Mouse (Mus musculus) thymus, adult 2 months (tissue): ENCODE data around the gene Pitpnm2. TPM values are rescaled to one million over a fixed set of nuclear protein-coding genes. Genes with fewer than 3 reads are reported as not detected.

Experiments
- DNase-seq: peaks from one replicate; pipeline ENCODE4 v3.0.0; 2021
- H3K27ac ChIP-seq: fragments of 200-500 bp; 2 replicates; pipeline ENCODE4 v1.5.1; 2012; ENCODE audit warnings: low read length, control low read depth; ENCODE audit not compliant: control insufficient read depth, insufficient read depth
- H3K27me3 ChIP-seq: fragments of 200-500 bp; 2 replicates; pipeline ENCODE4 v1.6.1; 2012; ENCODE audit warnings: mild to moderate bottlenecking, low read length, moderate library complexity, mixed read lengths; ENCODE audit not compliant: control insufficient read depth, insufficient read depth
- H3K36me3 ChIP-seq: fragments of 200-500 bp; 2 replicates; pipeline ENCODE4 v1.6.1; 2012; ENCODE audit warnings: mild to moderate bottlenecking, low read length, moderate library complexity; ENCODE audit not compliant: control insufficient read depth, insufficient read depth
- H3K4me1 ChIP-seq: fragments of 200-500 bp; replicated peaks from 2 replicates; pipeline ENCODE4 v1.6.1; 2012; ENCODE audit warnings: low read length; ENCODE audit not compliant: control insufficient read depth, insufficient read depth
- H3K4me3 ChIP-seq: fragments of 200-500 bp; 2 replicates; pipeline ENCODE4 v1.5.1; 2012; ENCODE audit warnings: mild to moderate bottlenecking, low read length, control low read depth, moderate library complexity; ENCODE audit not compliant: control insufficient read depth, insufficient read depth
- CTCF ChIP-seq: fragments of 200-500 bp; IDR thresholded peaks from 2 replicates; pipeline ENCODE4 v1.5.1; 2012; ENCODE audit warnings: mild to moderate bottlenecking, control low read depth, low read length, moderate library complexity, borderline replicate concordance; ENCODE audit not compliant: control insufficient read depth, poor library complexity, insufficient read depth; ENCODE audit errors: extremely low read depth
- POLR2A ChIP-seq: fragments of 200-500 bp; IDR thresholded peaks from 2 replicates; pipeline ENCODE4 v1.6.1; 2012; ENCODE audit warnings: mild to moderate bottlenecking, low read length, control low read depth, moderate library complexity; ENCODE audit not compliant: control insufficient read depth, poor library complexity, insufficient read depth; ENCODE audit errors: extremely low read depth
- WGBS: fragments of 180-500 bp; shearing (Covaris S2); methylation state at CpG from one replicate; pipeline ENCODE4 v1.1.7; 2018; 5-methylcytosine and 5-hydroxymethylcytosine counted together
- polyA plus RNA-seq: library from polyadenylated mRNA; depleted of rRNA; stranded (reverse); fragments of >200 nt; gene quantifications from 2 replicates; pipeline ENCODE4 v1.2.3, GENCODE M21; 2012

Gene Pitpnm2
- polyA plus RNA-seq, 1 experiment: 279 TPM

DNA sequence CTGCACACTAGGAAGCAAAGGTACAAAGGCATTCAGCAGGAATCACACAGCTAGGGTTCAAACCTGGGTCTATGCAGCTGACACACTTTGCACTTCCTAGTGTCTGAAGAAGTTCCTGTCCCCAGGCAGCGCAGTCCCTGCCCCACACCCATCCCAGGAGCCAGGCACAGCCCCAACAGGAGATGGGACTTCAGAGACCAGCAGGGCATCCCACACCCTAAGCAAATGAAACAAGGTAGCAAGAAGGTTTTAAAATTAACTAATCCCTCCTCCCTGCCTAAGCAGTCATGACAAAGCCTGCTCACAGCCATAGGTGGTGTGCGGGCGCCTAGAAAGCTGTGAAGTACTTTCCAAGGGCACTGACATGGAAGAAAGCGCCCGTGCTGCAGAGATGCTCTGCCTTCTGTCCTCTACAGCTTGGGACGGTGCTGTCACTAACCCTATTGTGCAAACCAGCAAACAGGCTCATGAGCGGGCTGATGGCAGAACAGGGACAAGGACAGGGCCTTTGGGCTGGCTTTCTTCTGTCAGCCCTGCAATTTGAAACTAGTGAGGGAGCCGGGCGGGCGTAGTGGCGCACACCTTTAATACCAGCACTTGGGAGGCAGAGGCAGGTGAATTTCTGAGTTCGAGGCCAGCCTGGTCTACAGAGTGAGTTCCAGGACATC, 68.9 kb downstream of the Pitpnm2 start:
- Histone ChIP-seq H3K27ac (no peak overlapping the region), H3K4me1 (peaks cover 61% of the 10 kb centered on the region)
- WGBS: 95% methylated on average over 12 of the region's 12 CpGs

DNA sequence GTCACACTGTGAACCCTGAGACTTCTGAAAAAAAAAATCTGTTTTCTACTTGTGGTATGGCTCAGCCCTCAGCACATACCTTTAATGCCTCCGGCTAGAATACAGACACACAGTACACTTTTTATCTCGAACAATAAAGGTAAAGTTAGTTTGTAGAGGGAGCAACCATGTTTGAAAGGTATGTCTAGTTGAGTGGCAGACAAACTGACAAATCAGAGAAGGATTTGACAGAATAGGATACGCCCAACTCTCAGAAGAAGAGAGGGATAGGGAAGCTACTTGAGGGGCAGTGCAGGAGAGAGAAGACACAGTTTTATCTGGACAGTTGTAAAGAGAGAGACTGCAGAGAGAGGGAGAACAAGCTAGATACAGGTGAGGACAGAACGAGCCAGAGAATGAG, 70.1 kb downstream of the Pitpnm2 start:
- TF ChIP-seq POLR2A: no peak
- no peak for TF ChIP-seq CTCF
- no peak for DNase-seq
- no peaks in the 10 kb centered on the region for H3K36me3 ChIP-seq
- peaks cover 55% of the 10 kb centered on the region for H3K4me1 ChIP-seq
- no peak overlapping the region for H3K27ac ChIP-seq
- WGBS: 95% methylated on average over 4 of the region's 4 CpGs
- no peak overlapping the region for H3K4me3 ChIP-seq
- H3K27me3 ChIP-seq: no peaks in the 10 kb centered on the region

More for the DNA sequence above, 68.9 kb downstream of the Pitpnm2 start:
- no peaks in the 10 kb centered on the region for H3K27me3 ChIP-seq
- H3K4me3 ChIP-seq: no peak overlapping the region
- no peaks in the 10 kb centered on the region for H3K36me3 ChIP-seq
- no peak for DNase-seq
- no peak for TF ChIP-seq POLR2A

DNA sequence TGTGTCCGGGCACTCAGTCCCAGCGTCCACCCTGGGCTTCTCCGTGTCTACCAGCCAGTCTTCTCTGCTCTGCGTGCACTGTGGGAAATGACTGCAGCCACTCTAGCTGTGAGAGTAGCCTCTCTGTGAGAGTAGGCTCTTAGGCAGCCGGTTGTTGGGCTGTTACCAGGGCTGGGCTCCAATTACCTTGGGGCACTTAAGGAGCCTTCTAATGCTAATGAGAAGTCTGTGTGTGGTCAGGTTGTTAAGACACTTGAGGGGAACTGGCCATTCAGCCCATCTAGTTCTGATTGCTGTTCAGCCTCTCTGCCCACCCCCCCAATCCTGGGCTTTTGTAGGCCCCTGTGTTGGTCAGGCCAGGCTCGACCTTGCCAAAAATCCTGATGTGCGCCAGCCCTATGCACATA, 72.8 kb downstream of the Pitpnm2 start:
- Histone ChIP-seq H3K4me3 (no peak overlapping the region), H3K27ac (peak overlapping the region; percentile 18; the same call in 1 of the 2 replicates), H3K27me3 (no peaks in the 10 kb centered on the region), H3K4me1 (peaks cover 55% of the 10 kb centered on the region), H3K36me3 (no peaks in the 10 kb centered on the region)
- TF ChIP-seq POLR2A (no peak), CTCF (no peak)
- no peak for DNase-seq
- 96% methylated on average over 7 of the region's 7 CpGs for WGBS

DNA sequence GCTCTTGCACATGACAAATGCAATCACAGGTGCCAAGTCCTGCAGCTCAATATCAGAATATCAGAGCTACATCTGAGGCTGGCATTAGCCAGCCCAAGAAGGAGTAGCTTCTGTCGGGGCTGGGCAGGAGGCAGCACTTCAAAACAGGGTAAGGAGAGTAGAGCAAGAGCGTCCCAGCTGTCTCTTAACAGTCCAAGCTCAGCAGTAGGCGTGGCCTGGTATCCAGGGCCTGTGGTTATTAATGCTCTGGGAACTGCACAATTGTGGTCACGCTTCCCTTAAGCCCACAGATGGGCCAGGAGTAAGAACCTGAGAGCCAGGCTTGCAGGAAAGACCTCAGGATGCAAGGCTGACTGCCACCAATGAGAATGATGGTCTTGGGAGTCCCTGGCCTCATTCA, 74.4 kb downstream of the Pitpnm2 start:
- 64% methylated on average over 4 of the region's 4 CpGs for WGBS
- no peak for DNase-seq
- TF ChIP-seq CTCF: no peak
- TF ChIP-seq POLR2A: no peak
- H3K4me3 ChIP-seq: no peak overlapping the region
- H3K36me3 ChIP-seq: no peaks in the 10 kb centered on the region
- H3K27me3 ChIP-seq: no peaks in the 10 kb centered on the region
- H3K4me1 ChIP-seq: peaks cover 41% of the 10 kb centered on the region
- H3K27ac ChIP-seq: no peak overlapping the region

DNA sequence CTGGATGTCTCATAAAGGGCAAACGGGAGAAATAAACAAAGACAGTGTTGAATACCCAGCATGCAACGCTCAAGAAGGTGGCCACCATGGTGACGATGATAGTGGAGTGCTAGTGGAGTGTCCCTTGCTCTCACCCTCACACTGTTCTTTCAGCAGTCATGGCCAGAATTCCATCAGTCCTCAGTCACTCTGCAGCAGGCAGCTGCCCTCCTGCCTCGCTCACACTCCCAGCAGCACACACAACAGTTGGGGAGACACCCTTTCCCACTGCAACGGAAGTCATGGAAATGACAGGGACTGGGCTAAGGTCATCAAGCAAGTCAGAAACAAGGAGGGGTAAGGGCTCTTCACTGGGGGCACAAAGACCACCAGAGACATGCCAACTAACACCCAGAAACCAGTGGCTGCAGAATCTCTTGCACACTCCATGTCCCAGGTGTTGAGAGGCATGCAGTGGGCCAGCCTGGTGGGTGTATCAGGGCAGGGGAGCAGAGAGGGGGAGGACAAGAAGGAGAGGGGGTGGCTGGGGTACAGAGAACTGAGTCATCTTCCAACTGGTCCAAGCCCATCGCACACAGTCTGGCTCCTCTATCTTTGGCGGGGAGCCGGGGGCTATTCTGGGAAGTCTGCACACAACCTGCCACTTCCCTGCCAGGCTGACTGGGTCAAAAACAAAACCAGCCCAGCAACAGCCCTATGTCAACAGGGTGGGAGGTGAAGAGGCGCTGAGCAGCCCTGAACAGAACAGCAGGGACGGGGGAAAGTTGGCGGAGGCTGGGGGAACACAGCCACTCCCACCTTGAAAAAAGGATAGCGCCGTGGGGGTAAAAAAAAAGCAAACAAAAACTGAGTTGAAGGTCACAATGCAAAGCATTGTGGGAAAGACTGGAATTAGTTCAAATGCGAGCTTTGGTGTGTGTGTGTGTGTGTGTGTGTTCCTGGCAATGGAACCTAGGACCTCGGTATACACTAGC, 76.3 kb downstream of the Pitpnm2 start:
- DNase-seq: no peak
- H3K27ac ChIP-seq: no peak overlapping the region
- H3K27me3 ChIP-seq: no peaks in the 10 kb centered on the region
- peaks cover 38% of the 10 kb centered on the region for H3K4me1 ChIP-seq
- H3K4me3 ChIP-seq: no peak overlapping the region
- no peaks in the 10 kb centered on the region for H3K36me3 ChIP-seq
- TF ChIP-seq POLR2A (no peak), CTCF (no peak)
- 86% methylated on average over 15 of the region's 15 CpGs for WGBS

DNA sequence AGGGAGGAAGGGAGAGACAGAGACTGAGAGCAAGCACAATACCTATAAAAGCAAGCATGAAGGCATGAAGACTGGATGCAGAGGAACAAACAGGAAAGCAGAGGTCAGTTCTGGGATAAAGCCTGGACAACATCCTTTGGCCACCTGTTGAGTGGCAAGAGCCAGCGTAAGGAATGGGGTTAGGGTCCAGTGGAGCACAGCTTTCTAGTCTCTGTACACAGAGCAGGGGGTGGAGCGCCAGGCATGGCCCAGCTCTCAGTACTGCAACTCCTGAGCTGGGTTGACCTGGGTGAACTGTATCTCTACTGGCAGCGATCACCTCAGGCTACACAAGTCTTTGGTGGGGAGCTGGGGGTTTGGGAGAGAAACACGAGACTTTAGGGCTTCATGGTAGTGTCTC, 77.3 kb downstream of the Pitpnm2 start:
- no peak for TF ChIP-seq POLR2A
- no peak for TF ChIP-seq CTCF
- no peaks in the 10 kb centered on the region for H3K27me3 ChIP-seq
- 97% methylated on average over 4 of the region's 4 CpGs for WGBS
- peaks cover 46% of the 10 kb centered on the region for H3K4me1 ChIP-seq
- no peak overlapping the region for H3K4me3 ChIP-seq
- no peaks in the 10 kb centered on the region for H3K36me3 ChIP-seq
- no peak for DNase-seq
- no peak overlapping the region for H3K27ac ChIP-seq
